Mouse (Mus musculus) frontal cortex, postnatal 14 days (tissue): Measurements from ENCODE around the gene Cirbp.
"Not testable (repeated sequence)": the region's sequence is repeated elsewhere in the genome, so short reads cannot be mapped to it uniquely, and the experiment has no call there.

ENCODE experiments used
- DNase-seq, 2 experiments: peaks; one replicate each; pipeline ENCODE4 v3.0.0; 2022; ENCODE audit warnings: low spot score in 2 of 2

The Cirbp gene

GRCm38 (mm10) chr10:80162716-80163299 is 3.0 kb upstream of the Cirbp start:
- DNase-seq, result no peak

DNA sequence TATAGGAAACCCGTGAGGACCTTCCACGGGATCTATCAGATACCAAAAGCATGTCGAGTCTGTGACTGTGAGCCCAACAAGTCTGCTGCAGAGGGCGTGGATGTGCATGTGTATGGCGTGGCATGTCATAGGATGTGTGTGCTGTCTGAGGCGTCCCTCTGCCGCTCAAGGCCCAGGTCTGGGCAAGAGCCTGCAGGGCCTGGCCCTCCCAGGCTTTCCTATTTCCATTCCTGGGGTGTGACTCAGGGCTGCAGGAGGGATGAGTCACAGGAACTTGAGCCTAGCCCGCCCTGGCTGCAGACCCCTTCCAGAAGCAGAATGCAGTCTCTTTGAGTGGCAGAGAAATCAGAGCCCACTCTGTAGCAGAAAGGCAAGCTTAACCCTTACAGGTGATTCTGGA is 2.1 kb upstream of the Cirbp start:
- DNase-seq, result no peak

- no peak for DNase-seq
Measured at GRCm38 (mm10) chr10:80164161-80164997, 1.4 kb upstream of the Cirbp start.

DNA sequence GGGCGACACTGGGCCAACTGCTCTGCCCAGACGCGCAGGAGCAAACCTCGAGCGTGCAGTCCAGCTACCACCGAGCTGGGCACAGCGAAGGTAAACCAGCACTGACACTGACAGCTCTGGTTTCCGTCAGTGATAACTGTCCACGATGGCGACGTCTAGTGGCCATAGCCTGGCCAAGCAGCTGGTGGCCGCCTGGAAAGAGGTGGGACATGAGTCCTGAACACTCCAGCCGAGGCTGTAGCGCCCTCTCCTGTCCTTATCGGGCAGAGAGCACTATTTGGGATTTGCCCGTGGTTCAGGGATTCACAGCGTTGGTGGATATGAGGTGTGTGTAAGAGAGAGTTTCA is 814 bp upstream of the Cirbp start:
- DNase-seq, result peak; percentile 95 to 96

- DNase-seq, result not testable (repeated sequence)
Measured at GRCm38 (mm10) chr10:80166136-80166535, 351 bp downstream of the Cirbp start.

DNA sequence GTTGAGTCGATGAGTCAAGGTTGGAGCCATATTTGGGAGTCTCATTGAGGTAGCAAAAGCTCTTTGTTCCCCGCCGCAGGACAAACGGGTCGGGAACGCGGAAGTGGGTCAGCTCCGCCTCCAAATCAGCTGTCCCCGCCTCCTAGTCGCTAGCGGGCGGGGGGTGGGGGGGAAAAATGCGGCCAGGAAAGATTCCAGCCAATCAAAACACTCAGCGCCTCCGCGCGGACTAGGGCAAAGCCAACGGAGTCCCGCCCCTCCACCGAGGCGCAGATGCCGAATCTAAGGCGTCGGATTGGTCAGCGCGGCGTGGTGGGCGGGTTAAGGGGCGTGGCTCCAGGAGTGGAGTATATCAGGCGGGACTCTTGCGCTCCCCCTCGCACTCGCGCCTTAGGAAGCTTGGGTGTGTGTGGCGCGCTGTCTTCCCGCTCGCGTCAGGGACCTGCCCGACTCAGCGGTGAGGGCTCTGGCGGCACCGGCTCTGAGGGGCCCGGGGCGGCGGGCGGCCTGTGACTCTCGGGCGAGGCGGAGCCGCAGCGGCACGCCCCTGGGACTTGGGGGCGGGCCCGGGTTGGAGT is 1.8 kb downstream of the Cirbp start:
- peak; percentile 96 to 99 for DNase-seq

- peak; percentile 82 to 87 for DNase-seq
Measured at GRCm38 (mm10) chr10:80168038-80168661, 2.4 kb downstream of the Cirbp start.

DNA sequence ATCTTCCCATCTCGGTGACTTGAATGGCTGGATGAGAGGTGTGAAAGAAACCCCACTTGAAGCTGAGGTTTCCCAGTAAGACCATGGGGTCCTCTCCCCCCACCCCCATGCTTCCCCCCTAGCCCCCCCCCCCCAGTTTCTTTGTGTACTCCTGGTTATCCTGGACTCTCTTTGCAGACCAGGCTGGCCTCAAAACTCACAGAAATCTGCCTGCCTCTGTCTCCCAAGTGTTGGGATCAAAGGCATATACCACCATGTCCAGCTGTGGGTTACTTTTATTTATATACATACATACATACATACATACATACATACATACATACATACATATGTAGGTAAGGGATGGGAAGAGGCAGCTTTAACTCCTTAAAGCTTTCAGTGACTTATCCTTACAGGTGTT is 3.3 kb downstream of the Cirbp start:
- no peak for DNase-seq

- DNase-seq, result no peak
Measured at GRCm38 (mm10) chr10:80169651-80170050, 3.9 kb downstream of the Cirbp start.

DNA sequence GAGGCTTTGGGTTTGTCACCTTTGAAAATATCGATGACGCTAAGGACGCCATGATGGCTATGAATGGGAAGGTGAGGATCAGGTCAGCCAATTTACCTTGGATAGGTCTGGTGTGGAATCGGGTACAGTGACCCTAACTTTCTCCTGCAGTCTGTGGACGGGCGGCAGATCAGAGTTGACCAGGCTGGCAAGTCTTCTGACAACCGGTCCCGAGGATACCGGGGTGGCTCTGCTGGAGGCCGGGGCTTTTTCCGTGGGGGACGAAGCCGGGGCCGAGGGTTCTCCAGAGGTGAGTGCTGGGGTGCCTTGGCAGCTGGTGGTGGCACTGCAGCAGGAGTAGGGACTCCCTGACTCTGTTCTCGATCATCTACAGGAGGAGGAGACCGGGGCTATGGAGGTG is 4.3 kb downstream of the Cirbp start:
- no peak for DNase-seq

GRCm38 (mm10) chr10:80170601-80171021 is 4.8 kb downstream of the Cirbp start:
- DNase-seq, result no peak

- no peak for DNase-seq
Measured at GRCm38 (mm10) chr10:80171252-80171651, 5.5 kb downstream of the Cirbp start.

DNA sequence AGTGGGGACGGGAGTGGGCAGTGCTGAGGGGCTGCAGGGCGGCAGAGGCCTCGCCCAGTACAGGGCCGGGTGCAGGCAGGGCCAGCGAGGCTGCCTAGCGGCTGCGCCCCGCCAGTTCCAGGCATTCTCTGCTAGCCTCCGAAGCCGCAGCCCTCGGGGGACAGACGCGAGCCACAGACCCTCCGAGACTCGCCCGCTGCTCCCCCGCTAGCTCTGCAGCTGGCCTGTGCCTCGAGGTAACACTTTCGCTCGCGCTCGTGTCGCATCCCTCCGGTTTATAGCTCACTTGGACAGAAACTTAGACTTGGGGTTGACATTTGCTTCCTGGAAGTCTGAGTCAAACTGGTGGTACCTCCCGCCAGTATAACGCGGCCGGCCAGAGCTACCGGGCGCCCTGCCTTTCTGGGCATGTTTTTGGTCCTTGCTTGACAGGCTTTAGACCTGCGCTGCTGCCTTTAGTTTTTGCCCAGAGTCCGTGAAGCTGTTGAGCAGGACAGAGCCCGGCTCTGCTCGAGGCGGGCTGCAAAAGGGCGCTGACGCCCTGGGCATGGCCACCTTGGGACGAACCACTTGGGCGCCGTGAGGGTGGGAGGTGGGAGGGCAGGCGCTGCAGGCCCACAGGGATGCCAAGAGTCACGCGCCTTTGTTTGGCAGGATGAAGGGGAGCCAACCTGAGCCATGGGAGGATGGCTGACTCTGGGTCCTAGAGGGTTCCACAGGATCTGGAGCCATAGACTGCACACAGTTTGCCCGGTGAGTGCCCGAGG is 6.2 kb downstream of the Cirbp start:
- DNase-seq, result no peak

DNA sequence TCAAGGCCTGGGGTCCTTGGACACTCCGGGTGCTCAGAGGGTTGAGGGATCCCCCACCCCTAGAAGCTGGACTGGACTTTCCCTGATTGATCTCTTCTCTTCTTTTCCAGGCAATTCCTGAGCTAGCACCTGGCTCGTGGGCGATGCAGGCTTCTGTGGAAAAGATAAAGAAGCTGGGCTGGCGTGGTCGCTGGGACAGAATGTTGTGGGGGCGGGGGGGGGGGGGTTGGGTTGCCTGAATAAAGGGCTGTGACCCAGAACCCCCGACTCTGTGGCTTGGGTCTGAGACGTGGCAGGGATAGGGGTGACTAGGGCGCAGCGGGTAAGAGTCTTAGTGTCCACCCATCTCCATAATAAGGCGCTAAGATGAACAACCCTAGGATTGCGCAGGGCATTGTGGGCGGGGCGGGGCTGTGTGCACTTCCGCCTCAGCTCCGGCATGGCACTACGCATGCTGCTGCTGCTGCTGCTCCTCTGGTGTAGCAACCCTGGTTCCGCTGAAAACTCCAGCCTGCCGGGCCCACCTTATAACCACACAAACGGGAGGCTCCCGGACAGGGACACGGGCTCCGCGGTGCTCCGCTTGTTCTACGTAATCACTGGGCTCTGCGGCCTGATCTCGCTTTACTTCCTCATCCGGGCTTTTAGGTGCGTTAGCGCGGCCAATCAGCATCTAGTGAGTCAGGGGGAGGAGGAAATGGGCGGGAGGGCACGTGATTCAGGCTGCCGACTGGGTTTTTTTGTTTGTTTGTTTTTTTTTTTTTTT is 6.9 kb downstream of the Cirbp start, which contains the start of gene 1600002K03Rik:
TSS of gene 1600002K03Rik (plus strand) at position 418 of the 766 bp plus-strand sequence.
- DNase-seq, result peak; percentile 83 to 89

DNA sequence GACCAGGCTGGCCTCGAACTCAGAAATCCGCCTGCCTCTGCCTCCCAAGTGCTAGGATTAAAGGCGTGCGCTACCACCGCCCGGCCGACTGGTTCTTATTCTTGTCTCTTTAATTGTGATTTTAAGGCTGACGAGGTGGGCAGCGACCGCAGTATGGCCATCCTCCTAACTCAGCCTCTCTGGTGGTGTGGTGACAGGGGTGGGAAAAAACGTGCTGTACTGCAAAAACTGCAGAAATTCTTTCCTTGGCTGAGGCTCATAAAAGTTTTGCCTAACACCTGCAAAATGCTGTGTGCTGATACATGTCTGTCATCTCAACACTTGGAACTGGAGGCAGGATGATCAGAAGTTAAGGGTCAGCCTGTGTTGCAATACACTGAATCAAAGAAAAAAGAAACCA is 7.6 kb downstream of the Cirbp start:
- DNase-seq, result no peak

- DNase-seq, result no peak
Measured at GRCm38 (mm10) chr10:80173955-80174640, 8.3 kb downstream of the Cirbp start.

GRCm38 (mm10) chr10:80174705-80175104 is 8.9 kb downstream of the Cirbp start:
- DNase-seq, result no peak

DNA sequence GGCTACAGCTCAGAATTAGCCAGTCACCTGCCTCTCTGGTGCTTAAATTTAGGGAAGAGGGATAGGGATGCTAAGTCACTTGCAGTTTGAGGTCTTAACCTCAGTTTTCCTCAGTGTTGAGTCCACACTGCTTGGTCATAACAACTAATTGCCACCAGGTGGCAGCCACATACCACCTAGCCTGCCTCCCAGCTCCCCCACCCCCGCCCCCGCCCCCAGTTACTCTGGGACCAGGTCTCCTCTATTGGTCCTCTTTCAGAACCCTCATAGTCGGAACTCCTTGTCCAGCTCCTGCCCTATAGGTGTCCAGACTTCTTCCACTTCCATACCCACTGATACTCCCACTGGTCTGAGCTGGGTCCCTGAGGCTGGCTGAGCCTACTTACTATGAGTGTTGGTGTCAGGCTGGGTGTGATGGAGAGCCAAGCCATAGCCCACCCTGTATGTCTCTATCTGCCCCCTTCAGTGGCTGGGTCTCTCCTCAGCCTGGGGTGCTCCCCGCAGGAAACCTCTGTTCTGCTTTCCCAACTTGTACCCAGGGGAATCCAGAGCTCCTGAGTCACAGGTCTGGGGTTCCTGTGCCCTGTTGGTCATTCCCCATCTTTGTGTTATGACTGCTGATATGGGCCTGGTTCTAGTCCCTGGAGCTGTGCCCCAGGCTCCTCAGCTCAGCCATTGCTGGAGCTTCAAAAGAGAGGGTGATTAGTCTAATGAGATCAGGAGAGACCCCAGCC is 9.9 kb downstream of the Cirbp start:
- DNase-seq, result no peak

GRCm38 (mm10) chr10:80176270-80176834 is 10.6 kb downstream of the Cirbp start:
- no peak for DNase-seq
